Mouse (Mus musculus) forelimb bud, embryonic 11.5 days (tissue): Measurements from ENCODE around the gene Adgre5.

ENCODE experiments used
- DNase-seq: peaks from one replicate; pipeline ENCODE4 v3.0.0-alpha.2; 2012; ENCODE audit warnings: low read depth, low spot score

Adgre5 gene

GRCm38 (mm10) chr8:83689264-83689663, 51.9 kb downstream of the Adgre5 start:
- no peak for DNase-seq

DNA sequence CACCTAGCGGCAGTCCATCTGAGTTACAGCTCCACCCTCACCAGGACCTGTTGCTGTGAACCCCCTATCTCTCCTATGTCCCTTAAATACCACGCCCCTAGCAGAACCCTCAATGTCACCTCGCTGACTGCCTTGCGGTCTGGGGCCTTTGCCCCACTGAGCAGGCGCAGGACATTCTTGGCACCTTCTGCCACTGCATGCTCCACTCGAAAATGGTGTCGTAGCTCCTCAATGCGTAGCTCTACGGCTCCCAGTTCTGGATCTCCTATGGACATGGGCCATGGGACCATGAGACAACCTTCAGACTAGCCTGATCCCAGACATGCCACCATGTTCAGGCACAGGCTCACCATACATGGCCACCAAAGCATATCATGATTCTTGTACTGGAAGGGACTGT, 56.6 kb downstream of the Adgre5 start:
- no peak for DNase-seq

GRCm38 (mm10) chr8:83681099-83681498, 60.0 kb downstream of the Adgre5 start:
- DNase-seq: peak; percentile 57

- no peak for DNase-seq
Observed at GRCm38 (mm10) chr8:83680603-83681002, 60.5 kb downstream of the Adgre5 start.

DNA sequence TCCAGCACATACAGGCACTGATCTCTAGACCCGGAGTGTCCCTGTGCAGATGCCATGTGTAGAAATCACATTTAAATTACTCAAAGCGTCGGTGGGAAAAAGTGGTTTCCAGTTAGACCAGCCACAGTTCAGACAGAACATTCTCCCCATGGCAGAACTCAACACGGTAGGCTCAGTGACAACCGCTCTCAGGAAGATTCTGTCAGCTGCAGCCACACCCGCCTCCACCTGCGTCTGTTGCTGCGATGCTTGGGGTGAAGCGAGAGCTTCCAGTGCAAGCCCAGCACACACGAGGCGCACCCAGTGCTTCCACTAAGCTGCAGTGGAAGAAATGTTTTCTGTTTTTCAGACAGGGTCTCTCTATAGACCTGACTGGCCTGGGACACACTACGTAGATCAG, 61.3 kb downstream of the Adgre5 start:
- DNase-seq: no peak

GRCm38 (mm10) chr8:83674497-83674896, 66.6 kb downstream of the Adgre5 start:
- DNase-seq: no peak
